Mouse (Mus musculus) lung, embryonic 16.5 days (tissue): Measurements from ENCODE around the gene Traf4. TPM values are rescaled to one million over a fixed set of nuclear protein-coding genes. Genes with fewer than 3 reads are reported as not detected.
"Not testable (repeated sequence)": the region's sequence is repeated elsewhere in the genome, so short reads cannot be mapped to it uniquely, and the experiment has no call there.

ENCODE experiments used
- ATAC-seq: fragments of 200-750 bp; cut with Nextera tagmentation; 2 replicates; pipeline ENCODE4 v1.8.0; 2017; ENCODE audit warnings: low read depth, mild to moderate bottlenecking, moderate library complexity
- H3K27ac ChIP-seq: fragments of 300-500 bp; sonication (generic); 2 replicates; pipeline ENCODE4 v1.5.1; 2014; ENCODE audit warnings: mild to moderate bottlenecking, control low read depth, low read length
- H3K27me3 ChIP-seq: fragments of 300-500 bp; sonication (generic); 2 replicates; pipeline ENCODE4 v1.6.1; 2014; ENCODE audit warnings: low read depth, low read length, mixed read lengths; ENCODE audit not compliant: control insufficient read depth, insufficient read depth
- H3K36me3 ChIP-seq: fragments of 300-500 bp; sonication (generic); 2 replicates; pipeline ENCODE4 v1.6.1; 2014; ENCODE audit warnings: low read length; ENCODE audit not compliant: control insufficient read depth, insufficient read depth
- H3K4me1 ChIP-seq: fragments of 300-500 bp; sonication (generic); replicated peaks from 2 replicates; pipeline ENCODE4 v1.6.1; 2014; ENCODE audit warnings: low read length, mixed read lengths; ENCODE audit not compliant: control insufficient read depth, insufficient read depth
- H3K4me2 ChIP-seq: fragments of 300-500 bp; sonication (generic); 2 replicates; pipeline ENCODE4 v1.6.1; 2014; ENCODE audit warnings: low read depth, low read length, control low read depth
- H3K4me3 ChIP-seq: fragments of 300-500 bp; sonication (generic); 2 replicates; pipeline ENCODE4 v1.5.1; 2014; ENCODE audit warnings: mild to moderate bottlenecking, low read length, control low read depth
- H3K9ac ChIP-seq: fragments of 300-500 bp; sonication (generic); 2 replicates; pipeline ENCODE4 v1.6.1; 2014; ENCODE audit warnings: low read length, control low read depth
- H3K9me3 ChIP-seq: fragments of 300-500 bp; sonication (generic); 2 replicates; pipeline ENCODE4 v1.6.1; 2016; ENCODE audit warnings: low read length; ENCODE audit not compliant: control insufficient read depth
- WGBS: fragments of 180-500 bp; shearing (Covaris S2); extraction: QIAGEN DNeasy Blood & Tissue Kit; methylation state at CpG from one replicate; pipeline ENCODE4 v1.1.7; 2014; 5-methylcytosine and 5-hydroxymethylcytosine counted together
- polyA plus RNA-seq: library from polyadenylated mRNA; unstranded; fragments of >200 nt; fragmentation: Nextera tagmentation; extraction: Ambion mirVana; gene quantifications from 2 replicates; pipeline ENCODE4 v1.2.1, GENCODE M21; 2015

The Traf4 gene
- polyA plus RNA-seq, 1 experiment from 2014 or later = 96.3 TPM

GRCm38 (mm10) chr11:78136132-78136531, 29.3 kb downstream of the Traf4 start:
- WGBS = 77% methylated on average over 1 of the region's 1 CpGs
- no peaks in the 10 kb centered on the region for H3K9me3 ChIP-seq

GRCm38 (mm10) chr11:78135314-78135713, 30.1 kb downstream of the Traf4 start:
- not testable (repeated sequence) for ATAC-seq, H3K9me3 ChIP-seq, H3K4me1 ChIP-seq, H3K4me3 ChIP-seq, H3K4me2 ChIP-seq, H3K27ac ChIP-seq, H3K36me3 ChIP-seq, H3K9ac ChIP-seq, H3K27me3 ChIP-seq
- WGBS = 74% methylated on average over 7 of the region's 7 CpGs

More at GRCm38 (mm10) chr11:78136132-78136531, 29.3 kb downstream of the Traf4 start:
- Histone ChIP-seq H3K4me3 (no peak overlapping the region), H3K27me3 (no peaks in the 10 kb centered on the region), H3K9ac (no peak overlapping the region), H3K36me3 (no peaks in the 10 kb centered on the region), H3K4me2 (no peak overlapping the region), H3K4me1 (peaks cover 5% of the 10 kb centered on the region; the same call in 1 of the 2 replicates), H3K27ac (no peak overlapping the region)
- no peak for ATAC-seq

- Histone ChIP-seq H3K4me3 (no peak overlapping the region), H3K27me3 (no peaks in the 10 kb centered on the region), H3K4me1 (peaks cover 5% of the 10 kb centered on the region; the same call in 1 of the 2 replicates), H3K9me3 (no peaks in the 10 kb centered on the region), H3K4me2 (no peak overlapping the region), H3K36me3 (no peaks in the 10 kb centered on the region), H3K27ac (no peak overlapping the region), H3K9ac (no peak overlapping the region)
- no peak for ATAC-seq
- 66% methylated on average over 3 of the region's 3 CpGs for WGBS
Observed at GRCm38 (mm10) chr11:78134344-78134743, 31.0 kb downstream of the Traf4 start.

GRCm38 (mm10) chr11:78133915-78134314, 31.5 kb downstream of the Traf4 start:
- H3K27me3 ChIP-seq = no peaks in the 10 kb centered on the region
- no peak overlapping the region for H3K4me2 ChIP-seq
- WGBS = 95% methylated on average over 6 of the region's 6 CpGs
- H3K9ac ChIP-seq = no peak overlapping the region
- H3K4me1 ChIP-seq = peaks cover 5% of the 10 kb centered on the region; the same call in 1 of the 2 replicates
- no peaks in the 10 kb centered on the region for H3K9me3 ChIP-seq
- H3K36me3 ChIP-seq = no peaks in the 10 kb centered on the region
- ATAC-seq = no peak
- no peak overlapping the region for H3K4me3 ChIP-seq
- no peak overlapping the region for H3K27ac ChIP-seq

- no peak for ATAC-seq
- Histone ChIP-seq H3K4me1 (peaks cover 5% of the 10 kb centered on the region; the same call in 1 of the 2 replicates), H3K4me3 (no peak overlapping the region), H3K27ac (no peak overlapping the region), H3K4me2 (no peak overlapping the region), H3K9me3 (no peaks in the 10 kb centered on the region), H3K9ac (no peak overlapping the region), H3K36me3 (no peaks in the 10 kb centered on the region), H3K27me3 (no peaks in the 10 kb centered on the region)
- WGBS = 76% methylated on average over 8 of the region's 8 CpGs
Observed at GRCm38 (mm10) chr11:78129458-78129857, 35.9 kb downstream of the Traf4 start.

- Histone ChIP-seq H3K9me3 (no peaks in the 10 kb centered on the region), H3K4me3 (no peak overlapping the region), H3K27ac (no peak overlapping the region), H3K9ac (no peak overlapping the region), H3K4me1 (no peaks in the 10 kb centered on the region), H3K27me3 (no peaks in the 10 kb centered on the region), H3K36me3 (no peaks in the 10 kb centered on the region), H3K4me2 (no peak overlapping the region)
- WGBS = 68% methylated on average over 4 of the region's 4 CpGs
- ATAC-seq = no peak
Observed at GRCm38 (mm10) chr11:78126739-78127138, 38.6 kb downstream of the Traf4 start.

- 64% methylated on average over 6 of the region's 6 CpGs for WGBS
Observed at GRCm38 (mm10) chr11:78125691-78126090, 39.7 kb downstream of the Traf4 start.

GRCm38 (mm10) chr11:78123782-78124181, 41.6 kb downstream of the Traf4 start:
- Histone ChIP-seq H3K4me3 (no peak overlapping the region), H3K27ac (no peak overlapping the region), H3K27me3 (no peaks in the 10 kb centered on the region), H3K4me1 (peaks cover 10% of the 10 kb centered on the region), H3K9me3 (no peaks in the 10 kb centered on the region), H3K4me2 (no peak overlapping the region), H3K36me3 (no peaks in the 10 kb centered on the region), H3K9ac (no peak overlapping the region)
- no peak for ATAC-seq

More at GRCm38 (mm10) chr11:78125691-78126090, 39.7 kb downstream of the Traf4 start:
- H3K4me1 ChIP-seq = peaks cover 5% of the 10 kb centered on the region
- no peak overlapping the region for H3K4me2 ChIP-seq
- no peaks in the 10 kb centered on the region for H3K9me3 ChIP-seq
- no peak overlapping the region for H3K27ac ChIP-seq
- H3K9ac ChIP-seq = no peak overlapping the region
- no peaks in the 10 kb centered on the region for H3K27me3 ChIP-seq
- no peak overlapping the region for H3K4me3 ChIP-seq
- no peak for ATAC-seq
- no peaks in the 10 kb centered on the region for H3K36me3 ChIP-seq

GRCm38 (mm10) chr11:78122815-78123214, 42.6 kb downstream of the Traf4 start:
- H3K9me3 ChIP-seq = no peaks in the 10 kb centered on the region
- H3K36me3 ChIP-seq = no peaks in the 10 kb centered on the region
- no peak for ATAC-seq
- no peak overlapping the region for H3K9ac ChIP-seq
- H3K4me1 ChIP-seq = peaks cover 10% of the 10 kb centered on the region
- WGBS = 77% methylated on average over 4 of the region's 4 CpGs
- H3K4me3 ChIP-seq = no peak overlapping the region
- no peak overlapping the region for H3K4me2 ChIP-seq
- no peak overlapping the region for H3K27ac ChIP-seq
- no peaks in the 10 kb centered on the region for H3K27me3 ChIP-seq

- H3K9ac ChIP-seq = no peak overlapping the region
- peaks cover 11% of the 10 kb centered on the region for H3K4me1 ChIP-seq
- H3K4me3 ChIP-seq = no peak overlapping the region
- H3K27ac ChIP-seq = no peak overlapping the region
- 38% methylated on average over 5 of the region's 5 CpGs for WGBS
- no peak overlapping the region for H3K4me2 ChIP-seq
- H3K27me3 ChIP-seq = no peaks in the 10 kb centered on the region
- peak; percentile 34; the same call in 1 of the 2 replicates for ATAC-seq
- H3K36me3 ChIP-seq = no peaks in the 10 kb centered on the region
- no peaks in the 10 kb centered on the region for H3K9me3 ChIP-seq
Observed at GRCm38 (mm10) chr11:78121176-78121575, 44.2 kb downstream of the Traf4 start.
